Mouse (Mus musculus) left cerebral cortex, adult 8-10 months (tissue): ENCODE results near the gene Fzd5. TPM values are rescaled to one million over a fixed set of nuclear protein-coding genes. Genes with fewer than 3 reads are reported as not detected.

Experiments used
- DNase-seq, 2 experiments: peaks; one replicate each; pipeline ENCODE4 v3.0.0; 2022; ENCODE audit warnings: low spot score in 2 of 2
- total RNA-seq, 4 experiments: library from RNA; stranded (reverse); gene quantifications; 2 replicates each; pipeline ENCODE4 v1.2.4; 2022

Fzd5 gene
- 1 to 10 TPM; 2.2 to 2.8 (median 2.6) TPM for total RNA-seq

GRCm38 (mm10) chr1:64737502-64738179 lies at the start of gene Fzd5:
TSS of gene Fzd5 (minus strand) at chr1:64737751.
- DNase-seq: peak; percentile 39 to 75

GRCm38 (mm10) chr1:64779863-64780262 lies 42.3 kb upstream of the Fzd5 start:
- no peak for DNase-seq

GRCm38 (mm10) chr1:64779415-64779814 lies 41.9 kb upstream of the Fzd5 start:
- DNase-seq: no peak

GRCm38 (mm10) chr1:64773305-64773704 lies 35.8 kb upstream of the Fzd5 start:
- DNase-seq: no peak

GRCm38 (mm10) chr1:64770169-64770568 lies 32.6 kb upstream of the Fzd5 start:
- no peak for DNase-seq

GRCm38 (mm10) chr1:64761646-64762045 lies 24.1 kb upstream of the Fzd5 start:
- no peak for DNase-seq

- DNase-seq: no peak
Observed at GRCm38 (mm10) chr1:64757766-64758165, 20.2 kb upstream of the Fzd5 start.

- DNase-seq: no peak
Observed at GRCm38 (mm10) chr1:64757254-64757653, 19.7 kb upstream of the Fzd5 start.

GRCm38 (mm10) chr1:64756640-64757030 lies 19.1 kb upstream of the Fzd5 start:
- DNase-seq: no peak

GRCm38 (mm10) chr1:64755971-64756639 lies 18.6 kb upstream of the Fzd5 start:
- no peak for DNase-seq

- no peak for DNase-seq
Observed at GRCm38 (mm10) chr1:64754658-64755057, 17.1 kb upstream of the Fzd5 start.

GRCm38 (mm10) chr1:64753668-64754067 lies 16.1 kb upstream of the Fzd5 start:
- DNase-seq: no peak

GRCm38 (mm10) chr1:64753109-64753508 lies 15.6 kb upstream of the Fzd5 start:
- no peak for DNase-seq

GRCm38 (mm10) chr1:64744616-64745015 lies 7.1 kb upstream of the Fzd5 start:
- DNase-seq: no peak

GRCm38 (mm10) chr1:64742741-64743408 lies 5.3 kb upstream of the Fzd5 start:
- no peak for DNase-seq

- no peak for DNase-seq
Observed at GRCm38 (mm10) chr1:64738661-64739082, 1.1 kb upstream of the Fzd5 start.

GRCm38 (mm10) chr1:64738180-64738555 lies 617 bp upstream of the Fzd5 start:
- no peak for DNase-seq

GRCm38 (mm10) chr1:64736681-64737501 lies 660 bp downstream of the Fzd5 start:
- no peak for DNase-seq

- no peak for DNase-seq
Observed at GRCm38 (mm10) chr1:64735781-64736680, 1.5 kb downstream of the Fzd5 start.
